In genomic region chr7:112183258-112183841, GRCm38 (mm10) we compare ENCODE assay signal across 8 mouse cellular contexts. TPM values are rescaled to one million over a fixed set of nuclear protein-coding genes. Genes with fewer than 3 reads are reported as not detected.
DNase-seq lines count a peak whose midpoint lies in the region; ATAC-seq and TF ChIP-seq lines count a peak whose summit lies in the region.

No protein-coding gene starts in this region.

- TF ChIP-seq CTCF in kidney, postnatal 0 days (IDR thresholded peaks at IDR 0.05; ENCODE audit: low read depth) = peak; percentile 99

- no peaks in the 10 kb centered on the region for H3K36me3 ChIP-seq in embryonic facial prominence, embryonic 11.5 days (replicated peaks; ENCODE audit: control insufficient read depth, insufficient read depth, low read depth, low read length)
- H3K36me3 ChIP-seq in kidney, postnatal 0 days (ENCODE audit: insufficient read depth, low read length) = no peaks in the 10 kb centered on the region
- no peaks in the 10 kb centered on the region for H3K36me3 ChIP-seq in splenic B cell, adult 2 months (ENCODE audit: control insufficient read depth, insufficient read depth, low read length, poor library complexity, severe bottlenecking)

- WGBS in embryonic facial prominence, embryonic 11.5 days = 40% methylated on average over 5 of the region's 5 CpGs
- 37% methylated on average over 5 of the region's 5 CpGs for whole genome bisulfite sequencing in kidney, postnatal 0 days

- H3K27me3 ChIP-seq in embryonic facial prominence, embryonic 11.5 days (ENCODE audit: control insufficient read depth, insufficient read depth, low read length) = no peaks in the 10 kb centered on the region
- no peaks in the 10 kb centered on the region for H3K27me3 ChIP-seq in kidney, postnatal 0 days (ENCODE audit: insufficient read depth, low read length)
- no peaks in the 10 kb centered on the region for H3K27me3 ChIP-seq in splenic B cell, adult 2 months (ENCODE audit: control insufficient read depth, insufficient read depth, low read length, poor library complexity, severe bottlenecking)

- H3K4me2 ChIP-seq in embryonic facial prominence, embryonic 11.5 days (ENCODE audit: low read depth, low read length) = no peak overlapping the region
- no peak overlapping the region for H3K4me2 ChIP-seq in kidney, postnatal 0 days (ENCODE audit: low read length)

- H3K27ac ChIP-seq in embryonic facial prominence, embryonic 11.5 days (replicated peaks; ENCODE audit: low read depth, low read length) = no peak overlapping the region
- H3K27ac ChIP-seq in kidney, postnatal 0 days = no peak overlapping the region

- H3K4me3 ChIP-seq in embryonic facial prominence, embryonic 11.5 days (ENCODE audit: low read depth, low read length) = no peak overlapping the region
- H3K4me3 ChIP-seq in kidney, postnatal 0 days (replicated peaks; ENCODE audit: low read depth, low read length) = no peak overlapping the region

- DNase-seq in 416B (ENCODE audit: low read depth) = peak; percentile 77
- DNase-seq in adrenal gland, postnatal 25 days = peak; percentile 87
- peak; percentile 88 for DNase-seq in embryonic facial prominence, embryonic 11.5 days (ENCODE audit: low spot score)
- peak; percentile 75 to 90 for DNase-seq in heart, adult 9 months (ENCODE audit: low spot score in 2 of 2)
- DNase-seq in kidney, postnatal 0 days (ENCODE audit: low spot score) = peak; percentile 91
- DNase-seq in liver = peak; percentile 79
- DNase-seq in natural killer cell, adult 2 months (ENCODE audit: low spot score in 2 of 2) = peak; percentile 73 to 77
- DNase-seq in splenic B cell, adult 2 months (ENCODE audit: low read depth, low spot score) = peak; percentile 72

- no peaks in the 10 kb centered on the region; the same call in 1 of the 2 replicates for H3K4me1 ChIP-seq in embryonic facial prominence, embryonic 11.5 days (ENCODE audit: control insufficient read depth, insufficient read depth, low read length)
- H3K4me1 ChIP-seq in kidney, postnatal 0 days (replicated peaks; ENCODE audit: insufficient read depth, low read length) = peaks cover 8% of the 10 kb centered on the region; the same call in 1 of the 2 replicates

- no peaks in the 10 kb centered on the region for H3K9me3 ChIP-seq in embryonic facial prominence, embryonic 11.5 days (replicated peaks; ENCODE audit: control insufficient read depth, low read length)
- no peaks in the 10 kb centered on the region for H3K9me3 ChIP-seq in kidney, postnatal 0 days (replicated peaks; ENCODE audit: low read length)

- peak; percentile 60; the same call in 1 of the 2 replicates for ATAC-seq in embryonic facial prominence, embryonic 11.5 days (replicated peaks; ENCODE audit: insufficient number of reproducible peaks, low FRiP score, low TSS enrichment, low read depth)
- ATAC-seq in kidney, postnatal 0 days (replicated peaks; ENCODE audit: low FRiP score, low read depth) = peak; percentile 47

- no peak overlapping the region for H3K9ac ChIP-seq in embryonic facial prominence, embryonic 11.5 days (replicated peaks; ENCODE audit: low read length)
- H3K9ac ChIP-seq in kidney, postnatal 0 days (ENCODE audit: low read depth, low read length) = no peak overlapping the region

RNA-seq across cellular contexts. Expression of gene Dkk3, which starts 24.5 kb away (rescaled TPM):
- 11.5 and 12.6 TPM in 2 replicates for total RNA-seq in adrenal gland, postnatal 25 days (2021)
- 17.0 and 28.7 TPM in 2 replicates for polyA plus RNA-seq in embryonic facial prominence, embryonic 11.5 days (2014; fragmentation: Nextera tagmentation; extraction: Ambion mirVana)
- polyA plus RNA-seq in kidney, postnatal 0 days (2015; fragmentation: Nextera tagmentation; extraction: Ambion mirVana) = 23.8 and 26.5 TPM in 2 replicates

RNA-seq across cellular contexts. Expression of gene Mical2, which starts 42.3 kb away (rescaled TPM):
- 12.3 and 13.9 TPM in 2 replicates for total RNA-seq in adrenal gland, postnatal 25 days (2021)
- polyA plus RNA-seq in embryonic facial prominence, embryonic 11.5 days (2014; fragmentation: Nextera tagmentation; extraction: Ambion mirVana) = 2.3 and 2.5 TPM in 2 replicates
- polyA plus RNA-seq in kidney, postnatal 0 days (2015; fragmentation: Nextera tagmentation; extraction: Ambion mirVana) = 5.1 and 5.7 TPM in 2 replicates
